Mouse (Mus musculus) heart, adult 8-10 months (tissue): Measurements from ENCODE around the gene Srp54a. TPM values are rescaled to one million over a fixed set of nuclear protein-coding genes. Genes with fewer than 3 reads are reported as not detected.
A peak's percentile ranks its signal among the peaks of the same experiment; 100 is the strongest.
"Not testable (repeated sequence)": the region's sequence is repeated elsewhere in the genome, so short reads cannot be mapped to it uniquely, and the experiment has no call there.

ENCODE experiments used
- DNase-seq: peaks from one replicate; pipeline ENCODE4 v3.0.0; 2022; ENCODE audit warnings: low spot score
- total RNA-seq, 4 experiments: library from RNA; stranded (reverse); gene quantifications; 2 replicates each; pipeline ENCODE4 v1.2.4; 2022

The Srp54a gene
- 10 to 100 TPM; 84.1 to 97.9 (median 91.8) TPM for total RNA-seq

DNA sequence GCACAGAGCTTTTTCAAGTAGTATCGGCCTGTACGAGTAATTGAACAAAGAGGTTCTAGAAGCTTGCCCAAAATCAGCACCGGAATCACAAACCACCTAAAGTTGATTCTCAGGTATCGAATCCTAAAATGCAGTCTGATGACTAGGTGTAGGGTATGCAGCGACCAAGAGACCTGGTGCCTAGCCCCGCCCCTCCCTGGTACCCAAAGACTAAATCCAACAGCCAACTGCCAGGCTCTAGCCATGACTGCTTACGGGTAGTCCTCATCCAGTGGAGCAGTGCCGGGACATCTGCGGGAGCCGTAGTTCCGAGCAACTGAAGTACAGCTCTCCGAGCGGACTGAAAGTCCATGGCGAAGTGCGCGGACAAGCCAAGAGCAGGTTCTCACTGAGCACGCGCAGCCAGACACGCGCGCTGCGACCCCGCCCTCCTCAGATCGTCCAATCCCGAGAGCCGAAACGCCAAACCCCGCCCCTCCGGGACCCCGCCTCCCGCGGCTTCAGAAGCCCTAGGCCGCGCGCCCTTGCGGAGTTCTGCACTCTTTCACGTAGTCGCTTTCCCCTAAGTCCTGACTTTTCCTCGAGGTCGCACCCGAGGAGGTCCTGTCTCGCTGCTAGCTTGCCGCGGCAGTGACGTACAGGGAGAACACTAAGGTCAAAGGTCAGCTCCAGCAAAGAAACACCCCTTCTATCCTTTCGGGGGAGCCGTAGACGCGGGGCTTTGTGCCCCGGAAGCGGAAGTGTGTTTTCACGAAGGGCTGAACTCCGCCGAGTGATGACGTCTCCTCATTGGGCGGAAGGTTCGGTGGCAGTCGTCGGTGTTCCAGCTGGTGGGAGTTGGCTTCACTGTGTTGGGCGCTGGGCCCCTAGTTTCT, at the start of gene Srp54a, which contains the start of gene 2700097O09Rik:
Srp54a (plus strand) TSS at position 537 of the 875 bp plus-strand sequence.
2700097O09Rik (minus strand) TSS at position 385 of the 875 bp plus-strand sequence.
- peak; percentile 95 for DNase-seq

DNA sequence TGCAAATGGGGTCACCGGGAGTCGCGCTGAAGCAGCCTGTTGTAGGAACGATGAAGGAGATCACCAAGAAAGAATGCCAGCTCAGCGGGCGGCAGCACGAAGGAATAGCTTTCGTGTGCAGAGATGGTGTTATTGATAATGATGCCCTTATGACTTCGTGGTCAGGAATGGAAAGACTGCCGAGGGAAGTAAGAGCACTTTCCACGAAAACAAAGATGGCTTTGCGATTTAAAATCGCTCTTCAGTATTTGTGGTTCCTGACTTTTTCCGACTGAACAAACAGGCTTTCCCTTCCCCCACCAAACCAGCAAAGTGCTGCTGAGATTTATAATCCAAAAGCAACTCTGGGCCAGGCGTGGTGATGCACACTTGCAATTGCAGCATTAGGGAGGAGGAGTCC, 39.1 kb upstream of the Srp54a start:
- no peak for DNase-seq

DNA sequence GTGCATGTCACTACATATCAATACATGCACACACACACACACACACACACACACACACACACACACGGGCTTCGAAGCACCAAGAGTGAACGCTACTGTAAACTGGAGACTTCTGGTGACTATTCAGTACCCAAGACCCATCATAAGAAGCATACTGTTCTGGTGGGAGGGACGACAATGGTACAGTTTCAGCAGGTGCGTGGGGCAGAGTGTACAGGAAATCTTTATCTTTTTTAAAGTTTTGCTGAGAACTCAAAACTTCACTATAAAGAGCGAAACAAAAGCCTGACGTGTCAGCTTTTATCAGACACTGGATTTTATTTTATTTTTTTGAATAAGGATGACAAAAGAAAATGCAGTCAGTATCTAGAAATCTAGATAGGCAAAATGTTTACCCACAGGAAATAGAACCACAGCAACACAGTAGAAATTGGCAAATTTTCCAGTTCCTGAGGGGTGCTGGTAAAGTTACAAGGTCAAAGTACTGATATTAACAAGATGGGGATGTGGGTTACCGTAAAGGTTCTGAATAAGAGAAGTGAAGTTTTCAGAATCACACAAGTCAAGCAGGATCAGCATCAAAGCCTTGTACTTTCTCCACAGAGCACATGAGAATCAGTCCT, 30.2 kb upstream of the Srp54a start:
- no peak for DNase-seq

DNA sequence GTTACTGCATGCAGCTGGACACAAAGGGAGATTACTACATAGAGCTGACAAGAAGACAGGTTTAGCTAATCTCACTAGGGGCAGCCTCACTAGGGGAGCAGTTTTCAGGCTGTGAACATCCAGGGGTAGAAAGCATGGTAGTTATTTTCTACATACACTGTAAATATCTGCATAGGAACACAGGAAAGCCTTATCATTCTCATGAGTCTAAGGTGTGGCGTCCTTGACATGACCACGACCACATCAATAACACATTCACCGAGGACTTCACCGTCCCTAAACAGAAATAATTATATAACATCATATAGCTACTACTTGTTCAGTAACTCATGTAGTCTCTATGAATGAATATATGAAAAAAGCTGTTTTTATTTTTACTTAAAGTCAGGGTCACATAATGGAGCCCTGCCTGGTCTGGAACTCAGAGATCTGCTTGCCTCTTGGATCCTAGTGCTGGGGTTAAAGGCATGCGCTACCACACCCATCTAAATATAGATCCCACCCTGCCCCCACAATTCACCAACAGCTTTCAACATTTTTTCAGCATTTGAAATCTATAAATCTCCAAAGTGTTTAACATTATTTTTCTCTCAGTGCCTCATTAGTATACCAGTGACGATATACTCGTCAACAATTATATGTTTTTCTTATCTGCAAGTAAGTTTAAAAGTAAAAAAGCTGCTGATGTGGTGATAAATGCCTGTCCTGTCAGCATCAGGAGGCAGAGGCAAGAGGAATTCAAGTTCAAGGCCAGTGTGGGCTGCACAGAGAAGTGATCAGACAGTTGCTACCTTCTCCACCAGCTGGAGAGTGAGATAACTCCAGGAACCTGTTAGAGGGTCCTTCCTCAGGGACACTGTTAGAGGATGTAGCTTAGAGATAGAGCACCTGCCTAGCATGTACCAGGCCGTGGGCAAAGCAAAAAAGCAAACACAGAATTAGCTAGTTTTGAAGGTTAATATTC, 28.6 kb upstream of the Srp54a start:
- no peak for DNase-seq

DNA sequence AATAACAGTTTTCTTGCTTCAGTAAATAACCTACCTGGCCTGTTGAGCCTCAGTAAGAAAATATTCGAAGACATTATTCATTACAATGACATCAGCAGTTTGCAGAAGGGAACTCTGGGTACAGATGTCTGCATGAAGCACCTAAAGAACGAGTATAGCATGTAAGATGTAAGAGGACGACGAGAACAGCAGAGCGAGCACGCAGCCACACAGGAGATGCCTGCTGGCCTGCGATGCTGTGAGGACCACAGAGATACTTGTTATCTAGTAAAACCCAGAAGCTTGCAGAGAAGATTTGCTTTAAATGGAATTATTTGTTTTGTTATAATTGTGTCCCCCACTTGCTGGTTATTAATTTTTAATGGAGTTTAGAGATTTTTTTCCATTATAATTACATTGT, 26.8 kb upstream of the Srp54a start:
- DNase-seq, result no peak

DNA sequence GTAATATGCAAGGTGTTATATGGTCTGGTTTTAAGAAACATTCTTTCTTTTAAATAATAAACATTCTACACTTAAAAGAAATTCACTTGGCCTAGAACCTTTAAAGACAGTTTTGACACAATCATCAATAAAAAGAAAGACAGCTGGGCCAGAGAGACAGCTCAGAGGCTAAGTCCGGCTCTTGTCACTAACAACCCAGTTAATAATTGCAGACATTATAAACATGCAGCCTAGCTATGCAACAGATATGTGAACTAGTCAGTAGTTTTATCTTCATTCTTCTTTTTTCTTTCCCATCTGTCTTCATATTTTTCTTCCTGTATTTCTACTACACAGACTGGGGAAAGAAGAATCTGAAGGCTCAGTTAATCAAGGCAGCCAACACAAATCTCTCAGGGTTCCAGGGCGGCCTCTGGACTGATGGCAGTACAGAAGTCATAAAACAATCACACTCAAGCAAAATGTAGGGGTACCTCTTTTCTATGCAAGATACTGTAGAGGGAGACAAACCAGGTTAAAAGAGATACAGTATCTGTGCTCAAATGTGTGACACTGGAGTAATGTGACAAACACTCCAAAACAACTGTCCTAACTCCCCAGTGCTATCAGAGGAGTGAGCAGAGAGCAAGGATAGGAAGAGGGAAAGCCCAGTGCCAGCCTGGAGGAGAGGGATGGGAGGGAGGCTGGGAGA, 25.4 kb upstream of the Srp54a start:
- no peak for DNase-seq

DNA sequence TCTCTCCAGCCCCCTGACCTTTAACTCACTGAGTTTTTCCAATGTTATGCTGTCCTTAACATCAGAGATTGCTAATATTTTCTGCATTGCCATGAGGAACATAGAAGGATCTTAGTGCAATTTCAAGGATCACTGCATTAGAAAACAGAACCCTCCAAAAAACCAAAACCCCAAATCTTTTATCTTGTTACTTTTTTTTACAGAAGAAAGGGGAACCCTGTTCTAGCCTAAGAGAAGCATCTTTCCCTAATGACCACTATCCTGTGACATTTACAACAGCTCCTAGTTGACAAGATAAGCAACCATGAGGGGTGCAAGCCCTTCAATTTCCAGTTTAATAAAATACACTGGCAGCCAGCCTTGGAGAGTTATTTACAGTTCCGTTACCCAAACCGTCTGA, 23.4 kb upstream of the Srp54a start:
- no peak for DNase-seq

DNA sequence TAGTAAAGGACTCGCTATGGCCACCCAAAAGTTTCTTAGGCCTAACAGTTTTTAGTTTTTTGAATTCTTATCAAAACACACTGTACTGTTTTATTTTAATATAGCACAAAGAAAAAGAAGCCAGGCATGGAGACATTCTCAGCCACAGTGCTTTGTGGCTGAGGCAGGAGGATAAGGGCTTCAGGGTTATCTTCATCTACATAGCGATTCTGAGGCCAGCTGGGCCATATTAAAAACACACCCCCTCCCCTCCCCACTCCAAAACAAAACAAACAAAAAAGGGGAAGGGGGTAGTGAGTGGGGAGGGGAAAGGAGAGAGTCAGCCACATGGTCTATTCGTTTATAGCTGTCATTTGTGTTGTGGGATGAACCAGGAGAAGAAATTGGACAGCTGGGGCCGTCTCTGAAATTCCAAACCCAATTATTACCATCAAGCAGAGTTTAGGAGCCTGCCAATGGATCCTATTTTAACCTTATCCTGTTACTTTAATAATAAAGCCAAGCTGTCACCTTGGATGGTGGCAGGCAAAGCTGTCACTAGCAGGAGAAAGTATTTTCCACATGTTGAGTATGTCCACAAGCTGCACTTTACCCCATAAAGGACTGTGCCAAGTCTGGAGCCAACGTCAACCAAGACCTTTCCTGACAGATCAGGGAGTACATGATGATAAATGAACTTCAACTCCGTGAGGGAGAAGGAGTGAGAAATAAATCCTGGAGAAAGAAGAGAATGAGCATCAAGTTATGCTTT, 21.0 kb upstream of the Srp54a start:
- peak; percentile 23 for DNase-seq

DNA sequence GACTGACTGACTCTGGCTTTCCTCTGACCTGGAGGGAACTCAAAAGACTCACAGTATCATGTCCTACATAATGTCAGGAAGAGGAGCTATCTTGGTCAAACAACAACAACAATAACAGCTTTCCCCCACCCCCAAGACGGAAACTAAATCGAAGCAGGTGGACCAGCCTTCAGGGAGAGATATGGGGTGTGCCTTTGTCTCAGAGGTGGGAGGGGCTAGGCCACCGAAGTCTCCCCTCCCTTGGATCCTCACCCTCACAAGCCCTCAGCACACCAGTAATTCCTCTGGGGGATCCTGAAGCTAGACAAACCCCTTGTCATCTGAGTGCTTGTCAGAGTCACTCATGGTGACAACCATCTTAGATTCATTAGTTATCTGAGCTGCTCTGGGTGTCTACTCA, 20.2 kb upstream of the Srp54a start:
- no peak for DNase-seq

DNA sequence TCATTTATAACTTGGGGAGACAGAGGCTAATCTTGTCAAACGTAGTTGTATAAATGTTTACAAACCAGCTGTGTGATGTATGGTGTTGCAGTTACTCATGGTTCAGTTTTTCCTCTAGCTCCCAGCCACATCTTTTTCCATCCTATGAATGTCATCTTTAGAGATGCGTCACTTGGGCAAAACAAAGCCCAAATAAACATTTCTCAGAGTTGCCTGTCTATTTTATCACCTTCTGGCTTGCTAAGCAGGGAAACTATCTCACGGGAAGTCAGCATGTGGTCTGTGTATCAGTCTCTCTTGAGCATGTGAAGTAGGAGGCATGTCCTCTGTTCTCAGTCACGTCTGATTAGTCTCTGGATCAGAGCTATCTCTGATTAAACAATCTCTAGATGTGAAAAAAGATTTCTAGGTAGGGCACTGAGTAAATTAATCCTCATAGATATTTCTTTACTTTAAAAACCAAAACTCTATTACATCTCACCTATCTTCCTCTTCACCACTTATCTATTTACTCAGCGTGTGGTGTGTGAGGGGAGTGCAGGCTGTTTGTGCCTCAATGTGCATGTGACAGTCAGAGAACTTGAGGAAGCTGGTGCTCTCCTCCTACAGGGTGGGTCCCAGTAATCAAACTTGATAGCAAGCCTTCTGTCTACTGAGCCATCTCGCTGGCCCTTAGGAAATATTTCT, 19.7 kb upstream of the Srp54a start:
- no peak for DNase-seq

DNA sequence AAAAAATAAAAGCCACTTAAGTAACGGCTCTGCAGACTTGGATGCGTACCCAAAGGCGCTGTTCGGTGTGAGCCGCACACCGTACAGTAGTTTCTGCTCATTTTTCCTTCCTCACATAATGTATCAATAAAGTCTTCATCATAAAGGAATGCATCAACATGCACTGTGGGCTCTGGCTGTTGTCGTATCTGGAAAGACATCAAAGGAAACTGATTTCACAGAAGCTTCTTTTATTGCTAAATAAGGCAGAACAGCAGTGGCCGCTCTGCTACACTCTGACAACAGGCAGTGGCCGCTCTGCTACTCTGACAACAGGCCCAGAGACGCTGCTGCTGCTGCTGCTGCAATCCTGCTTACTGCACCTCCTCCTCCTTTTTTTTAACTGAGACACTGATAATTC, 19.1 kb upstream of the Srp54a start:
- DNase-seq, result no peak

DNA sequence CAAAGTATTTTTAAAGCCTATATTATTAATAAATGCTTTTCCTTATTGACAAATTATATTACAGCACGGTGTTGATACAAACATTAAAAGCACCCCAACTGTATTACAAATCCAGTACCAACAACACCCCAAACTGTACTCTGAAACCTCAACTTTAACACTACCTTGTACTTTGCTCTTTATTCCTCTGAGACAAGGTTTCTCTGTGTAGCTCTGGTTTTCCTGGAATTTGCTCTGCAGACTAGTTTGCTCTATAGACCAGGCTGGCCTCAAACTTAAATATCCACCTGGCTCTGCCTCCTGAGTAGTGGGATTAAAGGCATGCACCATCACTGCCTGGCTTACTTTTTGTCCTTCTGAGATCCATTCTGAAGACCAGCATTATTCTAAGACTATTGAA, 17.9 kb upstream of the Srp54a start:
- no peak for DNase-seq

DNA sequence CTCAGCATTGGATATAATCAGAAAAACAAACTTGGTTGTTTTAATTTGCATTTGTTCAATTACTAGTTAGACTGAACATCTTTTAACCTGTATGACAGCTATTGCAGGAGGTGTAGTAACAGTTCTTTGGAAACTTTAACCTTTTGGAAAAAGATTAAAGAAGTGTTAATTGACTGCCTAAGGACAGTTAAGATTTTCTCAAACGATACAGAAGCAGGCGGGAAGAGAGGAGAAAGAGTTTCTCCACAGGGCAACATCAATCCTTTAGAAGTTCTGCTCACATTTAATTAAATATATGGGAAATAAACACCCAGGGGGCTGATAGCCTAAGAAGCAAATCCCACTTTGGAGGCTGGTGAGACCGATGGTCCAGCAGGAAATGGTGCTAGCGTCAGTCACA, 7.6 kb upstream of the Srp54a start:
- no peak for DNase-seq

DNA sequence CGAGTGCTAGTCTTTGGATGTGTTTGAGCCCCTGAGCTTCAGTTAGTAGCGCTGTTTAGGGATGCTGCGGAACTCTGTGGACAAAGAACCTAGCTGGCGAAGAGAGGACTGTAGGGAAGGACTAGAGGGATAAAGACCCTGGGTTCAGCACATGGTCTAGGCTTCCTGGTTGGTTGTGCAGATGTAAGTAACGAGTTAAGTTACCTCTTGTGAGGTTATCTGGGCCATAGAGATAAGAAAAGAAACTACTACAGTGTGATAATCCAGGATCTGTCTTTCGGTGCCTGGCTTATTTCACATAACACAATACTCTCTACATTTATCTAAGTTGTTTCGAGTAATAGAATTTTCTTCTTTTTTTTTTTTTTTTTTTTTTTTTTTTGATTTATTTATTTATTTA, 6.4 kb upstream of the Srp54a start:
- DNase-seq, result no peak

DNA sequence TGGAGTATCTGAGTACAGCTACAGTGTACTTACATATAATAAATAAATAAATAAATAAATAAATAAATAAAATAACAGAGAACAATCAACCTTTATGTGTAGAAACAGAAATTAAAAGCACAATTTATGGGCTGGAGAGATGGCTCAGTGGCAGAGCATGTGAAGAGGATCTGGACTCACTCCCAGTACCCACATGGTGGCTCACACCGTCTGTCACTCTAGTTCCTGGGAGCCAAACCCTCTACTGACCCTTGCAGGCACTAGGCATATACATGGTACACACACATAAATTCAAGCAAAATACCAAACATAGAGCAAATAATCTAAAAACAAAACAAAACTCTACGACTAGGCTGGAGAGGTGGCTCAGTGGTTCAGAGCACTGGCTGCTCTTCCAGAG, 4.8 kb upstream of the Srp54a start:
- no peak for DNase-seq

DNA sequence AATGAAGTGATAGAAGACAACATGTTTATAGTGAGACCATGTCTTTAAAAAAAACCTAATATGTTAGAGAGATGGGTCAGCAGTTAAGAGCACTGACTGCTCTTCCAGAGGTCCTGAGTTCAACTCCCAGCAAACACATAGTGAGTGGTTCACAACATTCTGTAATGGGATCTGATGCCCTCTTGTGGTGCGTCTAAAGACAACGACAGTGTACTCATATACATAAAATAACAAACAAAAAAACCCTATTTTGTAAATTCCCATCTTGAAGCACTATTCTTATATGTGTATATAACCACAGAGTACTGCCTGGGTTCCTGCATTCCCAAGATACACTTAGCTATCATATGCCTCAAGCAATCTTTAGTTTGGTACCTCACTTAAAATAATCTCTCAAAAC, 1.4 kb upstream of the Srp54a start:
- DNase-seq, result not testable (repeated sequence)

DNA sequence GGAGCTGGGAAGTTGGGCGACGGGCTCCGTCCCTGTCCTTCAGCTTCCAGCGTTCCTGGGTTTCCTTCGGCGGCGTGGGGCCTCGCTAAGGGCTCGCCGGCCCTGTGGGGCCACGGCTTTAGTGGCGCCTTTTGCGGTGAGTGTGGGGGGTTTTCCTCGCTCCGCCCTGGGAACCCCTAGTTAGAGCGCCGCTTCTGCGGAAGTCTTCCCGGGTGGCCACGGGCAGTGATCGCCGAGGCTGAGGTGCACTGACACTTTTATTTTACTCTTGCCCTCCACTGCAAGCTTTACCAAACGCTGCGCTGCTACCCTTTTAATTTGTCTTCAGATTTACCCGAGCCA, 510 bp downstream of the Srp54a start:
- DNase-seq, result not testable (repeated sequence)

DNA sequence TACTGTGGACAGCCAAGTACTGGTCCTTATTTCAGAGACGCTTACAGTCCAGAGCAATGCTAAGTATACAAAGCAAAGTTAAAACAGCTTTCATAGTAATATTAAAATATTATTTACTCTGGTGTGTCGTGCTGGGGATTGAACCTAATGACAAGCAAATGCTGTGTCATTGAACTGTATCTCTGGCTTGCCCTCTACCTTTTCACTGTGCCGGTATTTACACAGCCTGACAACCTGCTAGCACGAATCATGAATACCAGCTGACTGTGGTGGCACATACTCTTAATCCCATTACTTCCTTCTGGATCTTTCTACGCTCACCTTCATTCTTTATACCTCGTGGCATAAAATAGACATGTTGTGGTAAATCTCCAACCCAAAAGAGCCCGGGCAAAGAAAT, 12.1 kb downstream of the Srp54a start:
- DNase-seq, result not testable (repeated sequence)

DNA sequence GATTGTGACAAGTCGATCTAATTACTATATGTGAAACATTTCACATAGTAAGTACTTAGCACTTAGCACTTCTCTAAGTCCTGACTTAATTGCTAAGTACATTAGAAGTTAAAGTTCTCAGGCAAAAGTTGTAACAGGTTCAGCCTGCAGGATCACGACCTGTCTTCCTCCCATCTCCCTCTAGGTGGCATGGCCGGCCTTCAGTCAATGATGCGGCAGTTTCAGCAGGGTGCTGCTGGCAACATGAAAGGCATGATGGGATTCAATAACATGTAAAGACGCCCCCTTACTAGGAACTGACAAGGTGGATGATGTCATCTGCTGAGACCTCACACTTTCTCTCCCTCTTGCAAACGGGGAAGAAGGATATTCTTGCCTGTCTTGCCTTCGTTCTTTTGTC, 32.6 kb downstream of the Srp54a start:
- not testable (repeated sequence) for DNase-seq

DNA sequence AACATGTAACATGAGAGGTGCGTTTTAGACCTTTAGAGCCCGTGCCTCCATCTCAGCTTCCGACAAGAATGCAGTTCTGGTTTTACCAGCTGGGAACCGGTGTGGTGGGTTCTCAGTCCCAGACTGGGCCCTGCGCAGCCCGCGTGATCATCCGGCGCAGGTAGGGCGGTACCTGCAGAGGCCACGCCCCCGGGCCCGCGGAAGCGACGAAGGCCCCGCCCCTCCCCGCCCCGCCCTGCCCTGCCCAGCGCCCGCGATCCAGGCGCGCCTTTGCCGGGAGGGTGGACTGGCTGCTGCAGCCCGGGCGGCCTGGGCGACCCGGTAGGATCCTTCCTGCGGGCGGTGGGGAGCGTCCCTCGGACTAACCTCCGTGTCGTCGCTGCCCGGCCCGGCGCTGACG, 44.2 kb downstream of the Srp54a start, which contains the start of gene Fam177a:
Fam177a (plus strand) TSS at position 228 of the 400 bp plus-strand sequence.
- DNase-seq, result not testable (repeated sequence)
